Mouse (Mus musculus) G1E (cell line): ENCODE measurements around the gene Wwp2.

Experiments used
- CTCF ChIP-seq: IDR thresholded peaks from 2 replicates; pipeline ENCODE4 v1.5.1; 2012; ENCODE audit warnings: low read depth, low read length, inconsistent platforms, mixed read lengths
- GATA2 ChIP-seq: IDR thresholded peaks from 2 replicates; pipeline ENCODE4 v1.6.1; 2012; ENCODE audit warnings: low read depth, low read length, inconsistent platforms, borderline replicate concordance
- POLR2AphosphoS5 ChIP-seq: IDR thresholded peaks from 2 replicates; pipeline ENCODE4 v1.6.1; 2012; ENCODE audit warnings: low read depth, low read length, inconsistent platforms; ENCODE audit not compliant: insufficient replicate concordance

- TF ChIP-seq CTCF (no peak), GATA2 (no peak), POLR2AphosphoS5 (no peak)
Measured at GRCm38 (mm10) chr8:107390476-107391135, 45.6 kb upstream of the Wwp2 start.
